Mouse (Mus musculus) embryonic facial prominence, embryonic 14.5 days (tissue): ENCODE results near the gene Myo1f. TPM values are rescaled to one million over a fixed set of nuclear protein-coding genes. Genes with fewer than 3 reads are reported as not detected.

Experiments used
- ATAC-seq: fragments of 200-750 bp; cut with Nextera tagmentation; 2 replicates; pipeline ENCODE4 v1.8.0; 2017; ENCODE audit warnings: low read depth, moderate number of reproducible peaks, moderate TSS enrichment
- DNase-seq: peaks from one replicate; pipeline ENCODE4 v3.0.0-alpha.2; 2015; ENCODE audit warnings: low spot score
- H3K27ac ChIP-seq: fragments of 300-500 bp; sonication (generic); replicated peaks from 2 replicates; pipeline ENCODE4 v1.5.1; 2014; ENCODE audit warnings: low read depth, mild to moderate bottlenecking, low read length, moderate library complexity
- H3K27me3 ChIP-seq: fragments of 300-500 bp; sonication (generic); replicated peaks from 2 replicates; pipeline ENCODE4 v1.6.1; 2014; ENCODE audit warnings: low read length; ENCODE audit not compliant: control insufficient read depth, insufficient read depth
- H3K36me3 ChIP-seq: fragments of 300-500 bp; sonication (generic); 2 replicates; pipeline ENCODE4 v1.6.1; 2014; ENCODE audit warnings: low read length, mixed read lengths; ENCODE audit not compliant: control insufficient read depth, insufficient read depth
- H3K4me1 ChIP-seq: fragments of 300-500 bp; sonication (generic); 2 replicates; pipeline ENCODE4 v1.6.1; 2014; ENCODE audit warnings: antibody characterized with exemption, low read length; ENCODE audit not compliant: control insufficient read depth, insufficient read depth
- H3K4me2 ChIP-seq: fragments of 300-500 bp; sonication (generic); 2 replicates; pipeline ENCODE4 v1.6.1; 2014; ENCODE audit warnings: low read depth, mild to moderate bottlenecking, low read length, moderate library complexity, mixed read lengths
- H3K4me3 ChIP-seq: fragments of 300-500 bp; sonication (generic); 2 replicates; pipeline ENCODE4 v1.5.1; 2014; ENCODE audit warnings: low read depth, mild to moderate bottlenecking, low read length
- H3K9ac ChIP-seq: fragments of 300-500 bp; sonication (generic); 2 replicates; pipeline ENCODE4 v1.6.1; 2014; ENCODE audit warnings: low read depth, mild to moderate bottlenecking, low read length, moderate library complexity, mixed read lengths
- H3K9me3 ChIP-seq: fragments of 300-500 bp; sonication (generic); 2 replicates; pipeline ENCODE4 v1.6.1; 2016; ENCODE audit warnings: low read length; ENCODE audit not compliant: control insufficient read depth
- WGBS: fragments of 180-500 bp; shearing (Covaris S2); extraction: QIAGEN DNeasy Blood & Tissue Kit; methylation state at CpG from one replicate; pipeline ENCODE4 v1.1.7; 2014; 5-methylcytosine and 5-hydroxymethylcytosine counted together
- polyA plus RNA-seq: library from polyadenylated mRNA; unstranded; fragments of >200 nt; fragmentation: Nextera tagmentation; extraction: Ambion mirVana; gene quantifications from 2 replicates; pipeline ENCODE4 v1.2.1, GENCODE M21; 2014

Myo1f gene
- polyA plus RNA-seq, 1 experiment from 2014 or later, result 4.1 TPM

DNA sequence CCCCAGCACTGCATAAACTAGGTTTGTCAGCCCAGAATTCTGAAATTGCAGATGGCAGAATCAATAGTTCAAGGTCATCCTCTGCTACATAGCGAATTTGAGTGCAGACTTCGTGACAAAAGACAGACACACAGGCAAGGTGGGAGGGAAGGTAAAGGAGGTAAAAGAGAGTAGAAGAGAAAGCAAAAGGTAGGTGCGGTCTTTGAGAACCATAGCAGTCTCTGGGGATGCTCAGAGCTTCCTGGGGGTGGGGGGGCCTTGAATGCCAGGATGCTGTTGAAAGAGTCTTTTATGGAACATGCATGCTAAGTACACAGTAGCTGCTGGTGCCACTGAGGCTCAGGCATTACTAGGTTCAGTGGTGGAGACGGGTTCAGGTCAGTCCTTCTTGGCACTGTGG is 2.4 kb downstream of the Myo1f start:
- 72% methylated on average over 4 of the region's 4 CpGs for WGBS
- H3K4me3 ChIP-seq, result no peak overlapping the region
- H3K9me3 ChIP-seq, result no peaks in the 10 kb centered on the region
- H3K27me3 ChIP-seq, result no peaks in the 10 kb centered on the region
- DNase-seq, result no peak
- no peak overlapping the region for H3K9ac ChIP-seq
- H3K36me3 ChIP-seq, result peaks cover 9% of the 10 kb centered on the region
- no peak overlapping the region for H3K4me2 ChIP-seq
- no peaks in the 10 kb centered on the region for H3K4me1 ChIP-seq
- ATAC-seq, result no peak
- H3K27ac ChIP-seq, result no peak overlapping the region

DNA sequence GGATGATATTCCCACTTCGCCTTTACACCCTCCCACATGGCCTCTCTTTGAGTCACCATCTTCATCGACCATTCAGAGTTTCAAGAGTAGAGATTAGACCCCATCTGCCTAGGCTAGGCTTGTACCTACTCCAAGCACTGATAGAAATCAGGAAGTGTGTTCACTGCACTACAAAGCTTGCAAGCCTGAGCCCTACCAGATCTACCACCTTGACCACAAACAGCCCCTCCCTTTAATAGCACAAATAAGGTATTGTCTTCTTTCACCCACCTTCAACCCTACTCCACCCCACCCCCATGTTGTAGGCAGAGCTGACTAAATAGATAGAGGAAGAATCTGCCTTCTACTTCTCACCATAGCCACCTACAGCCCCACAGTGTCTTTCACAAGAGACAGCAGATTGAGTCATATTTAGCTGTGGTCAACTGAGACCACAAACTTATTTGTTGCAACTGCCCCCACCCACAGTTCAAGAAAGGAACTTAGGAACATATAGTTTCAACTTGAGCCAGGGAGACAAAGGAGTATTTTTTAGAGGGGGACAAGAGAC is 8.1 kb downstream of the Myo1f start:
- H3K27me3 ChIP-seq, result no peaks in the 10 kb centered on the region
- DNase-seq, result no peak
- no peak for ATAC-seq
- H3K9ac ChIP-seq, result no peak overlapping the region
- no peak overlapping the region for H3K4me2 ChIP-seq
- WGBS, result 67% methylated on average over 2 of the region's 2 CpGs
- H3K4me3 ChIP-seq, result no peak overlapping the region
- H3K9me3 ChIP-seq, result no peaks in the 10 kb centered on the region
- no peaks in the 10 kb centered on the region for H3K4me1 ChIP-seq
- H3K36me3 ChIP-seq, result no peaks in the 10 kb centered on the region
- H3K27ac ChIP-seq, result no peak overlapping the region

DNA sequence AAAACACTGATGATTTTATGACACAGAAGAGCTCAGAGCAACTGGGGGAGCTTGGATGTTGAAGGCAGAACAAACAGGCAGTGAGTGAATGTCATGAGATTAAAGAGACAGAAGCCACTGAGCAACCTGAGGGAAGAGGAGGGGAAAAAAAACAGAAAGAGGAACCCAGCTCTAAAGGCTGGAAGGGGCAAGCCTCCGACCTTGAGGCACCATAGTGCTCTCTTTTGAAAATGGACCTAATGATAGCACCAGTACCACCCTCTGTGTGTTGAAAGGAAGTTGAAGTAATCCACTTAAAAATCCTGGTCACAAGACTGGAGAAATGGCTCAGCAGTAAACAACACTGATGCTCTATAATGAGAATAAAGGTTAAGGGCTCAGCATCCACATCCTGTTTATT is 9.1 kb downstream of the Myo1f start:
- Histone ChIP-seq H3K4me2 (no peak overlapping the region), H3K4me1 (no peaks in the 10 kb centered on the region), H3K9ac (no peak overlapping the region), H3K9me3 (no peaks in the 10 kb centered on the region), H3K27ac (no peak overlapping the region), H3K36me3 (no peaks in the 10 kb centered on the region), H3K27me3 (no peaks in the 10 kb centered on the region), H3K4me3 (no peak overlapping the region)
- DNase-seq (no peak), ATAC-seq (no peak)
- 53% methylated on average over 1 of the region's 1 CpGs for WGBS

DNA sequence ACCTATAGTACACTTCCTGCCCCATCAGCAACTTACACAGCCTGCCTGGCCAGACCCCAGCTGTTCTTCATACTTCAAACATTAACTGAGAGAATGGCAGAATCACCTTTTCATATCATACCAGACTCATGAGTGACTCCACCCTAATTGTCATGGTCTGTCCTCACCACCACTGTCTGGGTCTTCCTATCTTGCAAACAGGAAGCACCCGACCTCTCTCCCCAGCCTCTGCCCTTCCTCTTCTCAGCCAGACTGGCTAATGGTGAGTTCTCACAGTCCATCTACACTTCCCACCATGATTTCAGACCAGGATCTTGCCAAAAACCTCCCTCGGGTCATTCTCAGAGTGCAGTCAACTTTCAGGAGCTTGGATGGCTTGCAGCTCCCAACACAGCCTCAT is 10.7 kb downstream of the Myo1f start:
- H3K9ac ChIP-seq, result no peak overlapping the region
- H3K4me2 ChIP-seq, result no peak overlapping the region
- WGBS, result 66% methylated on average over 2 of the region's 2 CpGs
- DNase-seq, result no peak
- H3K36me3 ChIP-seq, result no peaks in the 10 kb centered on the region
- no peak overlapping the region for H3K4me3 ChIP-seq
- no peak overlapping the region for H3K27ac ChIP-seq
- no peak for ATAC-seq
- no peaks in the 10 kb centered on the region for H3K27me3 ChIP-seq
- no peaks in the 10 kb centered on the region for H3K4me1 ChIP-seq
- H3K9me3 ChIP-seq, result no peaks in the 10 kb centered on the region

DNA sequence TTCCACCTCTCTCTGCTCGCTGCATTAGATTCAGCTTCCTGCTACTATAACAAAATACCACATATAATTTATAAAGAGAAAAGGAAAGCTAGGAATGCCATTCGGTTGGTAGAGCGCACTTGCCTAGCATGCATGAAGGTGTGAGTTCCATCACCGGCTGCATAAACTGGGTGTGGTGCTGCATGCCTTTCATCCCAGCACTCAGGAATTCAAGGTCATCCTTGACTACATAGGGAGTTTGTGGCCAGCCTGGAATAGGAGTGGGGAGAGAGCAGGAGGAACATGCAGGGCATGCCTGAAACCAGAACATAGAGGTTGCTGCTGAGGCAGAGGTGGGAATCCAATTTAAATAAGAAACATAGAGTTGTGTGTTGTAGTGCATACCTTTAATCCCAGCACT is 28.6 kb downstream of the Myo1f start:
- no peaks in the 10 kb centered on the region for H3K36me3 ChIP-seq
- no peaks in the 10 kb centered on the region for H3K27me3 ChIP-seq
- ATAC-seq (no peak), DNase-seq (no peak)
- WGBS, result 88% methylated on average over 4 of the region's 4 CpGs
- no peak overlapping the region for H3K9ac ChIP-seq
- no peaks in the 10 kb centered on the region for H3K9me3 ChIP-seq
- H3K4me3 ChIP-seq, result no peak overlapping the region
- no peak overlapping the region for H3K27ac ChIP-seq
- H3K4me1 ChIP-seq, result no peaks in the 10 kb centered on the region
- H3K4me2 ChIP-seq, result no peak overlapping the region

DNA sequence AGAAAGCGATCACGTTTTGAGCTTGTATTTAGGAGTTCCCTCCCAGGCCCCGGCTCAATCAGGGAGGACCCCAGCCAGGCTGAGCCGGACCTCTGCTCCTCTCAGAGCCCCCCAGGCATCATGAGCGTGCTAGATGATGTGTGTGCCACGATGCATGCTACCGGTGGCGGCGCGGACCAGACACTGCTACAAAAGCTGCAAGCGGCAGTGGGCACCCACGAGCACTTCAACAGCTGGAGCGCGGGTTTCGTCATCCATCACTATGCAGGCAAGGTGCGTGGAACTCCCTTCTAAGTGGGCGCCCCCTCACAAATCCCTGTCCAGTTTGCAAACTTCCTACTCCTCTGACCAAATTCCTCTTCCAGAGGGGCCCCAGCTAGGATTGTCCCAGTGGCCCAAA is 30.5 kb downstream of the Myo1f start:
- Histone ChIP-seq H3K27ac (no peak overlapping the region), H3K9ac (no peak overlapping the region), H3K9me3 (no peaks in the 10 kb centered on the region), H3K4me3 (no peak overlapping the region), H3K4me2 (no peak overlapping the region), H3K36me3 (no peaks in the 10 kb centered on the region), H3K4me1 (no peaks in the 10 kb centered on the region), H3K27me3 (no peaks in the 10 kb centered on the region)
- WGBS, result 73% methylated on average over 17 of the region's 17 CpGs
- ATAC-seq (no peak), DNase-seq (no peak)

DNA sequence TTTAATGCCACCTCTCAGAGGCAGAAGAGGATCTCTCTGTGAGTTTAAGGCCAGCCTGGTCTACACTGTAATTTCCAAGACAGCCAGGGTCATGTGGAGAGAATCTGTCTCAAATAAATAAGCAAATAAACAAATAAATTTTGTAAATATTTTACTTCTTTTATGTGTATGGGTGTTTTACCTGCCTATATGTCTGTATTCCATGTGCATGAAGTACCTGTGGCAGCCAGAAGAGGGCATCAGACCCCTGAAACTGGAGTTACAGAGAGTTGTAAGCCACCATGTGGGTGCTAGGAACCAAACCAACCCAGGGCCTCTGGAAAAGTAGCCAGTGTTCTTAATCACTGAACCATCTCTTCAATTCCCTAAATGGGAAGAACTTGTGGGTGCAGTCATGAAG is 41.8 kb downstream of the Myo1f start:
- Histone ChIP-seq H3K36me3 (no peaks in the 10 kb centered on the region), H3K27ac (no peak overlapping the region), H3K9ac (no peak overlapping the region), H3K4me2 (no peak overlapping the region), H3K27me3 (no peaks in the 10 kb centered on the region), H3K4me3 (no peak overlapping the region), H3K4me1 (no peaks in the 10 kb centered on the region), H3K9me3 (peaks cover 10% of the 10 kb centered on the region)
- ATAC-seq (no peak), DNase-seq (no peak)

DNA sequence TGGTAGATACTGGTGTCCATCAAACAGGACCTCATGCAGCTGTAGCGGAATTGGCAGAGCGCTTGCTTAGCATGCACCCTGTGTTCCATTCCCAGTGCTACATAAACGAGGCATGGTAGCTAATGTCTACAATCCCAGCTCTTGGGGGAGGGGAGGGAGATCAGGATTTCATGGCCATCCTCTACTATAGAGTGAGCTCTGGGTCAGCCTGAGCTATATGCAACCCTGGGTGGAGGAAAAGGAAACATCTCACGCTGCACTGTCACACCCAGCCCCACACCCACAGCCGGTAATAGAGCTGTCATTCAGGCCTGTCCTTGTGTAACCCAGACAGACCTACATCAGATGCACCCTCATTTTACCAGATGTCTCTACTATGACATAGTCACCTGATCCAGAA is 43.0 kb downstream of the Myo1f start:
- ATAC-seq, result no peak
- 90% methylated on average over 5 of the region's 5 CpGs for WGBS
- no peak overlapping the region for H3K27ac ChIP-seq

DNA sequence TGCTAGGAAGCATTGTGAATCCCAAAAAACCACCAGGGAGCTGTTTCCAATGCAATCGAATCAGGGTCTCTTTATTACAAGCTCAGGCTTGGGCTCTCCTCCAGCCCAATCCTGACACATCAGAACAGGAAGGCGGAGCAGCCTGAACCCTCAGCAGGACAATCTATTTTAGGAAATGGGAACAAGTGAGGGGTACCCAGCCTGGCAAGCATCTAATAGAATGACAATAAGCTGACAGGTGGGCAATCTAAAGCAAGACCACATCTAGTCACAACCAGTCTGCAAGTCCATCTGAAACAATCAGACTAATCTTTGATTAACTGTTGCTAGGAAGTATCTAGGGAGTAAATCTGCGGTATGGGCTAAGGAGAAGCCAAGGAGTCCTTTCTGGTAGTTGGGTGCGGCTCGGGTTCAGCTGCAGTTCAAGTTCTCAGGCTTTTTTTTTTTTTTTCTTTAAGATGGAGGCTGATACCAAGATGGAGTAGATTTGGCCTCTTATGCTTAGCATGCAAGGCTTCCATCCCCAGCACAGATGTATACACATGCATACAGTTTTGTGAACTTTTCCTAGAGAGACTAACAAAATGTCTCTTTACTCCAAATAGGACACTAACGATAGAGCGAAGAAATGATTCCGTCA is 44.4 kb downstream of the Myo1f start:
- H3K27ac ChIP-seq, result no peak overlapping the region
- H3K36me3 ChIP-seq, result no peaks in the 10 kb centered on the region
- ATAC-seq (no peak), DNase-seq (no peak)
- no peak overlapping the region for H3K4me2 ChIP-seq
- H3K4me3 ChIP-seq, result no peak overlapping the region
- 85% methylated on average over 8 of the region's 8 CpGs for WGBS
- H3K27me3 ChIP-seq, result no peaks in the 10 kb centered on the region
- H3K9me3 ChIP-seq, result peaks cover 10% of the 10 kb centered on the region
- H3K9ac ChIP-seq, result no peak overlapping the region
- H3K4me1 ChIP-seq, result no peaks in the 10 kb centered on the region

More for the DNA sequence above, 43.0 kb downstream of the Myo1f start:
- H3K9me3 ChIP-seq, result peaks cover 10% of the 10 kb centered on the region
- H3K27me3 ChIP-seq, result no peaks in the 10 kb centered on the region
- H3K9ac ChIP-seq, result no peak overlapping the region
- no peak overlapping the region for H3K4me2 ChIP-seq
- no peak for DNase-seq
- no peaks in the 10 kb centered on the region for H3K36me3 ChIP-seq
- no peaks in the 10 kb centered on the region for H3K4me1 ChIP-seq
- no peak overlapping the region for H3K4me3 ChIP-seq
